Mouse (Mus musculus): Measurements from ENCODE around the gene 6030458C11Rik.

6030458C11Rik gene

DNA sequence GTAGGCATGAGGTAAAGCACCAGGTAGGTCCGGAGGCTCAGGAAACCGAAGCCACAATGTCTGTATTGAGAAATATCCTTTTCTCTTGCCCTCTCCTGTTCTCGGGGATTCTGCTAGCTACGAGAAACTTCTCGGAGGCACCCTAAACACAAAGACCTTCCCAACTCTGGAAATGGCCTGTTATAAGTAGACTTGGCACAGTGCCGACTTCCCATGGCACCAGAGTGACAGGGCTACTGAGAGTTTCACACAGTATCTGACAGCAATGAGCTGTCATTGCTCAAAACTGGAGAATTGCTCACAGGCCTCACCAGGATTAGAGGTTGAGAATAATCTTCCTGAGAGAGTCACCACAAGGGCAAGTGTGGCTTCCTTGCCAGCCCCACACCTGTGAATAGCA, 63.7 kb downstream of the 6030458C11Rik start:
- no peak for DNase-seq (ENCODE audit: low spot score)

DNA sequence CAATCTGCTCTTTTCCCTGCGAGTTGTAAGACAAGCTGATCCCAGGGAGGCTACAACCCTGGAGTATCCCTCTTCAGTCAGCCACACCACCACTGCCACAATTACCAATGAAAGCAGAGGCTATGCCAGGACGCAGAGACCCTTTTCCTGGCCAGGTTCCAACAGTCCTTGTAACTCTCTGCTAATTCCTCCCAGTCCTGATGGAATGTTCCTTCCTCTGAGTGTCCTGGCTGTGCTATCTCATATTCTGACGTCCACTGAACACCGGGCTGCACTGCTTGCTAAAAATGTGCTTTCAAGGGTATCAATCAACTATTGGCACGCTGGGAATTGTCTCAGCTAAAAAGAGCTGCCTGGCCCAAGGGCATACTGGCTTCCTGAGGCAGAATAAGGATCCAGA, 66.0 kb downstream of the 6030458C11Rik start:
- no peak for DNase-seq (ENCODE audit: low spot score)
